Mouse (Mus musculus) lung, embryonic 14.5 days (tissue): ENCODE measurements at regions not wholly inside any gene's neighbourhood (a gene's known extent, or its start where the extent isn't known, plus 50 kb on each side); places are given as distances from the start of the nearest gene placed in this dataset.

Experiments used
- ATAC-seq: fragments of 200-750 bp; cut with Nextera tagmentation; 2 replicates; pipeline ENCODE4 v1.8.0; 2017; ENCODE audit warnings: mild to moderate bottlenecking, moderate TSS enrichment, moderate library complexity; ENCODE audit not compliant: insufficient read depth
- DNase-seq: peaks from one replicate; pipeline ENCODE4 v3.0.0-alpha.2; 2015
- H3K27ac ChIP-seq: fragments of 300-500 bp; sonication (generic); 2 replicates; pipeline ENCODE4 v1.5.1; 2014; ENCODE audit warnings: low read depth, mild to moderate bottlenecking, moderate library complexity
- H3K27me3 ChIP-seq: fragments of 300-500 bp; sonication (generic); 2 replicates; pipeline ENCODE4 v1.6.1; 2014; ENCODE audit warnings: low read length, control low read depth; ENCODE audit not compliant: insufficient read depth
- H3K36me3 ChIP-seq: fragments of 300-500 bp; sonication (generic); 2 replicates; pipeline ENCODE4 v1.6.1; 2014; ENCODE audit warnings: control low read depth; ENCODE audit not compliant: insufficient read depth
- H3K4me1 ChIP-seq: fragments of 300-500 bp; sonication (generic); 2 replicates; pipeline ENCODE4 v1.6.1; 2014; ENCODE audit warnings: antibody characterized with exemption, control low read depth; ENCODE audit not compliant: insufficient read depth
- H3K4me2 ChIP-seq: fragments of 300-500 bp; sonication (generic); 2 replicates; pipeline ENCODE4 v1.6.1; 2014; ENCODE audit warnings: mild to moderate bottlenecking
- H3K4me3 ChIP-seq: fragments of 300-500 bp; sonication (generic); 2 replicates; pipeline ENCODE4 v1.5.1; 2014; ENCODE audit warnings: low read depth, low read length
- H3K9ac ChIP-seq: fragments of 300-500 bp; sonication (generic); 2 replicates; pipeline ENCODE4 v1.6.1; 2014
- H3K9me3 ChIP-seq: fragments of 300-500 bp; sonication (generic); 2 replicates; pipeline ENCODE4 v1.6.1; 2016; ENCODE audit warnings: low read depth, low read length, control low read depth
- CTCF ChIP-seq: IDR thresholded peaks from 2 replicates; pipeline ENCODE4 v1.5.1; 2016; ENCODE audit warnings: antibody characterized with exemption, low read depth
- WGBS: fragments of 180-500 bp; shearing (Covaris S2); extraction: QIAGEN DNeasy Blood & Tissue Kit; methylation state at CpG from one replicate; pipeline ENCODE4 v1.1.7; 2014; 5-methylcytosine and 5-hydroxymethylcytosine counted together

- Histone ChIP-seq H3K4me1 (peaks cover 4% of the 10 kb centered on the region; the same call in 1 of the 2 replicates), H3K9ac (no peak overlapping the region), H3K27me3 (no peaks in the 10 kb centered on the region), H3K9me3 (no peaks in the 10 kb centered on the region), H3K36me3 (no peaks in the 10 kb centered on the region), H3K4me2 (no peak overlapping the region), H3K4me3 (no peak overlapping the region), H3K27ac (no peak overlapping the region)
- no peak for TF ChIP-seq CTCF
- ATAC-seq, result no peak
- DNase-seq, result no peak
- 83% methylated on average over 1 of the region's 1 CpGs for WGBS
Measured at GRCm38 (mm10) chr10:16995010-16995409, 728.0 kb upstream of the Cited2 start.

GRCm38 (mm10) chr10:16996820-16997466 lies 726.1 kb upstream of the Cited2 start:
- Histone ChIP-seq H3K4me1 (peaks cover 4% of the 10 kb centered on the region; the same call in 1 of the 2 replicates), H3K9ac (no peak overlapping the region), H3K27ac (no peak overlapping the region), H3K27me3 (no peaks in the 10 kb centered on the region), H3K4me3 (no peak overlapping the region), H3K9me3 (no peaks in the 10 kb centered on the region), H3K4me2 (no peak overlapping the region), H3K36me3 (no peaks in the 10 kb centered on the region)
- TF ChIP-seq CTCF, result no peak
- 62% methylated on average over 6 of the region's 6 CpGs for WGBS
- no peak for ATAC-seq
- peak; percentile 32 for DNase-seq

GRCm38 (mm10) chr10:17001320-17001719 lies 721.7 kb upstream of the Cited2 start:
- ATAC-seq (no peak), DNase-seq (no peak)
- H3K4me1 ChIP-seq, result no peaks in the 10 kb centered on the region
- 84% methylated on average over 8 of the region's 8 CpGs for WGBS
- no peak overlapping the region for H3K9ac ChIP-seq
- H3K27ac ChIP-seq, result no peak overlapping the region
- H3K27me3 ChIP-seq, result no peaks in the 10 kb centered on the region
- H3K9me3 ChIP-seq, result no peaks in the 10 kb centered on the region
- no peak overlapping the region for H3K4me2 ChIP-seq
- H3K36me3 ChIP-seq, result no peaks in the 10 kb centered on the region
- no peak overlapping the region for H3K4me3 ChIP-seq
- TF ChIP-seq CTCF, result no peak

- no peaks in the 10 kb centered on the region for H3K4me1 ChIP-seq
- H3K4me3 ChIP-seq, result no peak overlapping the region
- no peak for TF ChIP-seq CTCF
- 46% methylated on average over 4 of the region's 4 CpGs for WGBS
- H3K9ac ChIP-seq, result no peak overlapping the region
- no peak overlapping the region for H3K27ac ChIP-seq
- no peaks in the 10 kb centered on the region for H3K36me3 ChIP-seq
- no peak overlapping the region for H3K4me2 ChIP-seq
- ATAC-seq (no peak), DNase-seq (peak; percentile 88)
- H3K9me3 ChIP-seq, result no peaks in the 10 kb centered on the region
- H3K27me3 ChIP-seq, result no peaks in the 10 kb centered on the region
Measured at GRCm38 (mm10) chr10:17003123-17003849, 719.7 kb upstream of the Cited2 start.

- WGBS, result 62% methylated on average over 4 of the region's 4 CpGs
- Histone ChIP-seq H3K9me3 (no peaks in the 10 kb centered on the region), H3K4me2 (no peak overlapping the region), H3K4me3 (no peak overlapping the region), H3K36me3 (no peaks in the 10 kb centered on the region), H3K27ac (no peak overlapping the region), H3K9ac (no peak overlapping the region), H3K4me1 (no peaks in the 10 kb centered on the region), H3K27me3 (no peaks in the 10 kb centered on the region)
- DNase-seq, result no peak
- ATAC-seq, result no peak
- TF ChIP-seq CTCF, result no peak
Measured at GRCm38 (mm10) chr10:17008683-17009082, 714.3 kb upstream of the Cited2 start.

GRCm38 (mm10) chr10:17010047-17010446 lies 713.0 kb upstream of the Cited2 start:
- Histone ChIP-seq H3K9ac (no peak overlapping the region), H3K9me3 (no peaks in the 10 kb centered on the region), H3K4me2 (no peak overlapping the region), H3K27ac (no peak overlapping the region), H3K4me3 (no peak overlapping the region), H3K36me3 (no peaks in the 10 kb centered on the region), H3K4me1 (no peaks in the 10 kb centered on the region), H3K27me3 (no peaks in the 10 kb centered on the region)
- ATAC-seq (no peak), DNase-seq (peak; percentile 13)
- TF ChIP-seq CTCF, result no peak
- 75% methylated on average over 3 of the region's 3 CpGs for WGBS

GRCm38 (mm10) chr10:17011876-17012275 lies 711.1 kb upstream of the Cited2 start:
- Histone ChIP-seq H3K4me1 (no peaks in the 10 kb centered on the region), H3K27me3 (no peaks in the 10 kb centered on the region), H3K4me3 (no peak overlapping the region), H3K27ac (no peak overlapping the region), H3K9ac (no peak overlapping the region), H3K9me3 (no peaks in the 10 kb centered on the region), H3K4me2 (no peak overlapping the region), H3K36me3 (no peaks in the 10 kb centered on the region)
- TF ChIP-seq CTCF, result no peak
- WGBS, result 71% methylated on average over 2 of the region's 2 CpGs
- no peak for DNase-seq
- no peak for ATAC-seq
